Mouse (Mus musculus) embryo, embryonic 10 days (tissue): ENCODE measurements around the gene Ifitm2.

Experiments
- DNase-seq: peaks from one replicate; pipeline ENCODE4 v3.0.0-alpha.2; 2015; ENCODE audit warnings: low spot score

Ifitm2 gene

GRCm38 (mm10) chr7:140943356-140943755 is 12.4 kb downstream of the Ifitm2 start:
- no peak for DNase-seq

- DNase-seq, result no peak
Observed at GRCm38 (mm10) chr7:140942811-140943210, 13.0 kb downstream of the Ifitm2 start.

GRCm38 (mm10) chr7:140942341-140942740 is 13.4 kb downstream of the Ifitm2 start:
- DNase-seq, result no peak

- peak; percentile 92 for DNase-seq
Observed at GRCm38 (mm10) chr7:140941222-140942051, 14.3 kb downstream of the Ifitm2 start, which contains the start of gene Pgghg. Gene Pgghg, plus strand, starts transcription at chr7:140941391.

GRCm38 (mm10) chr7:140939669-140940171 is 16.1 kb downstream of the Ifitm2 start:
- DNase-seq, result peak; percentile 73

- no peak for DNase-seq
Observed at GRCm38 (mm10) chr7:140938896-140939295, 16.9 kb downstream of the Ifitm2 start.

- peak; percentile 39 for DNase-seq
Observed at GRCm38 (mm10) chr7:140938436-140938835, 17.4 kb downstream of the Ifitm2 start.

GRCm38 (mm10) chr7:140927181-140927580 is 28.6 kb downstream of the Ifitm2 start:
- no peak for DNase-seq

- no peak for DNase-seq
Observed at GRCm38 (mm10) chr7:140923070-140923775, 32.6 kb downstream of the Ifitm2 start.

GRCm38 (mm10) chr7:140922398-140923069 is 33.3 kb downstream of the Ifitm2 start:
- DNase-seq, result peak; percentile 47

GRCm38 (mm10) chr7:140921225-140921975 is 34.4 kb downstream of the Ifitm2 start:
- no peak for DNase-seq

GRCm38 (mm10) chr7:140920418-140921029 is 35.3 kb downstream of the Ifitm2 start, which contains the start of gene Nlrp6:
Gene Nlrp6, plus strand, starts transcription at chr7:140920902.
- no peak for DNase-seq

- no peak for DNase-seq
Observed at GRCm38 (mm10) chr7:140919911-140920310, 35.9 kb downstream of the Ifitm2 start.

GRCm38 (mm10) chr7:140914031-140914690 is 41.6 kb downstream of the Ifitm2 start:
- no peak for DNase-seq

GRCm38 (mm10) chr7:140912846-140913482 is 42.8 kb downstream of the Ifitm2 start:
- DNase-seq, result no peak

- no peak for DNase-seq
Observed at GRCm38 (mm10) chr7:140912293-140912692, 43.5 kb downstream of the Ifitm2 start.

GRCm38 (mm10) chr7:140908634-140909107 is 47.1 kb downstream of the Ifitm2 start:
- peak; percentile 92 for DNase-seq

- DNase-seq, result no peak
Observed at GRCm38 (mm10) chr7:140908181-140908580, 47.6 kb downstream of the Ifitm2 start.

- DNase-seq, result no peak
Observed at GRCm38 (mm10) chr7:140907697-140908096, 48.1 kb downstream of the Ifitm2 start.

GRCm38 (mm10) chr7:140907131-140907530 is 48.7 kb downstream of the Ifitm2 start:
- DNase-seq, result no peak
